Mouse (Mus musculus) bone marrow macrophage, adult 2 months (primary cell): ENCODE measurements around the gene Lypd6.

Source experiments
- CTCF ChIP-seq: IDR thresholded peaks from 2 replicates; pipeline ENCODE4 v1.5.1; 2012; ENCODE audit warnings: low read depth, mild to moderate bottlenecking, low read length, moderate library complexity
- POLR2A ChIP-seq: IDR thresholded peaks from 2 replicates; pipeline ENCODE4 v1.6.1; 2012; ENCODE audit warnings: mild to moderate bottlenecking, low read depth, low read length, borderline replicate concordance

DNA sequence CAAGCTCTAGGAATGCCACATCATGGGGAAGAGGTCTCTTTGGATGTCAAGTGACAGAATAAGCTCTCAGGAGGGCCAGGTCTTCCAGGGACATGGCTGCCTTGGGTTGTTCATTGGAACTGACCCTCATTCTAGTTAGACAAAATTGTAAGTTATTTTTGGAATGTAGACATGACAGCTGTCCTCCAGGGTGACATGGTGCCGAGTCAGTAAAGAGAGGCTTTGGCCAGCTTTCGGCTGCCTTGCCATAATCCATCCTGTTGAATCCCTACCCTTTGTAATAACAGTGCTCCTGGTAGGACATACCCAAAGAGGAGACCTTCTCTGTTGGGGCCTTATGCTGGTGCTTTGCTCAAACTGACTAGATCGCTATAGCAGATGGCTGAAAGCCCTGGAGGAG is 39.8 kb downstream of the Lypd6 start:
- TF ChIP-seq CTCF (no peak), POLR2A (no peak)
